Mouse (Mus musculus): ENCODE measurements around the gene Arf6. TPM values are rescaled to one million over a fixed set of nuclear protein-coding genes. Genes with fewer than 3 reads are reported as not detected.

Arf6 gene
- 21.0 TPM for polyA plus RNA-seq (2014; fragmentation: Illumina TruSeq; extraction: RNeasy Lipid Tissue Mini Kit (QIAGEN cat#74804); ENCODE audit: low read depth, low replicate concordance)

DNA sequence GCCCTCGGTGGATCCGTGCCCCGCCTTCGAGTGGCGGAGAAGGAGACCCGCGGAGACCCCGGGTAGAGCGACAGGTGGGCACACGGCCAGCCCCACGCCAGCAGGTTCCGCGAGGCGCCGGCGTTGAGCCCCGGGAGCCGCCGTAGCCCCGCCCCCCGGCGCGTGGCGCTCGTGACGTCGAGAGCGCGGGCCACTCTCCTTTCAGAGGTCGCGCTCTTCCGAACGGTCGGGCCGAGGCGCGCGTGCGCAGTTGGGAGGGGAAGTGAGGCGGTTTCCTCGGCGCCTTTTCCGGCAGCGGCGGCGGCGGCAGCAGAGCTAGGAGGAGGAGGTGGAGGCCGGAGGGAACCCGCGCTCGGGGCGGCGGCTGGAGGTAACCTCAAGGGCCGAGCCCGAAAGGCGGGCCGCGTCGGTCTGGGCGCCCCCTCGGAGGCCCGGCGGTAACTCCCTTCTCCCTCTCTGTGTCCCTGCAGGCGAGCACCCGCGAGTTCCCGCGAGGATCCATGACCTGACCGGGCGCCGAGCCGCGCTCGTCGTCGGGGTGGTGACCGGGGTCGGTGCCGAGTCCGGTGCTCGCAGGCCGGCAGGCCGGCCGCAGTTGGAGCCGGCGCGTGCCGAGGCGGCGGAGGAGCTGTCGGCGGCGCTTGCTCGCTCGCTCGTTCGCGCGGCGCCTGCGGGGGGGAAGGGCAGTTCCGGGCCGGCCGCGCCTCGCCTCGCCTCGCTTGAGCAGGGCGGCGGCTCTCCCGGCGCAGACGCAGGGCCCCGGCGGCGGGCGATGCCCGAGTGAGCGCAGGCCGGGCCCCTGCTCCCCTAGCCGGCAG, at the start of gene Arf6, which contains the start of gene Gm9887:
Gene Arf6 (plus strand): TSS at position 297 of the 818 bp plus-strand sequence.
Gene Gm9887 (minus strand): TSS at position 605 of the 818 bp plus-strand sequence.

DNA sequence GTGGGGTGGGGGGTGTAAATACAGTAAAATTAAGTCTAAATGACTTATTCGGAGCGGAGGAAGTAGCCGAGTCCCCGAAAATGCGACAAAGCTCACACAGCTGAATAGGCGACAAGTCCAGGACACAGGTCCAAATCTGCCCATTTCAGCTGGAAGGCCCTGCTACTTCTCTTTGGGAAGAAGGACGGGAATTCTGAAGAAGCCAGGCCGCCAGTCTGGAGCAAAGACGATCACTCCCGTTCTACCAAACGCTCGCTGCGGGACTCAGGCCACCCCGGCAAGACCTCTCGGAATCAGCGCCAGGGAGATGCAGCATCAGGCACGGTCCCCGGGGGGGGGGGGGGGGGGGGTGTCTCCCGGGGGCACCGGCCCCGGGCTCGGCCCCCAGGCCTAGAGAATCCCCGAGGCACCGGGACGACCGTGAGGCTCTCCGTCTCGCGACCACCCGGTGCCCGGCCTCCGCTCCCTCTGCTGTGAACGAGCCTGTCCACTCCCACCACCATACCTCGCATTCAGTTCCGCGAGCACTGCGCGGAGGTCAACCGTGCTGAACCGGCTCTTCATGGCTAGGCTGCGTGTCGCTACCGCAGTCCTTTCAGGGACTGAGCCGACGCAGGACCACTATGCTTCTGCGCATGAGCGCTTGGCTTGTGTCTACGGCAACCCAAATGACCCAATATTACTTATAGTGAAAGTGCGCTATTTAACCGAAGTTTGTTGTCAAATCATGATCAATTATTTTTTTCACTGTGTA, 15.2 kb upstream of the Arf6 start, which contains the start of gene Nemf:
Gene Nemf (minus strand): TSS at position 620 of the 754 bp plus-strand sequence.

Other genes with a start within 250 kb of the Arf6 start
- gene Rps29, start 213.0 kb upstream of the Arf6 start, polyA plus RNA-seq (2014; fragmentation: Illumina TruSeq; extraction: RNeasy Lipid Tissue Mini Kit (QIAGEN cat#74804); ENCODE audit: low read depth, low replicate concordance), result 23.1 TPM
- gene Lrr1, start 203.3 kb upstream of the Arf6 start, polyA plus RNA-seq (2014; fragmentation: Illumina TruSeq; extraction: RNeasy Lipid Tissue Mini Kit (QIAGEN cat#74804); ENCODE audit: low read depth, low replicate concordance), result 10.1 TPM
- 117 TPM for gene Rpl36al, start 188.1 kb upstream of the Arf6 start, polyA plus RNA-seq (2014; fragmentation: Illumina TruSeq; extraction: RNeasy Lipid Tissue Mini Kit (QIAGEN cat#74804); ENCODE audit: low read depth, low replicate concordance)
- 54.8 TPM for gene Mgat2, start 188.0 kb upstream of the Arf6 start, polyA plus RNA-seq (2014; fragmentation: Illumina TruSeq; extraction: RNeasy Lipid Tissue Mini Kit (QIAGEN cat#74804); ENCODE audit: low read depth, low replicate concordance)
- 19.4 TPM for gene Gm49383, start 175.0 kb upstream of the Arf6 start, polyA plus RNA-seq (2014; fragmentation: Illumina TruSeq; extraction: RNeasy Lipid Tissue Mini Kit (QIAGEN cat#74804); ENCODE audit: low read depth, low replicate concordance)
- 4.9 TPM for gene Dnaaf2, start 173.7 kb upstream of the Arf6 start, polyA plus RNA-seq (2014; fragmentation: Illumina TruSeq; extraction: RNeasy Lipid Tissue Mini Kit (QIAGEN cat#74804); ENCODE audit: low read depth, low replicate concordance)
- gene Gm49384, start 167.9 kb upstream of the Arf6 start, polyA plus RNA-seq (2014; fragmentation: Illumina TruSeq; extraction: RNeasy Lipid Tissue Mini Kit (QIAGEN cat#74804); ENCODE audit: low read depth, low replicate concordance), result 46.2 TPM
- gene Pole2, start 144.0 kb upstream of the Arf6 start, polyA plus RNA-seq (2014; fragmentation: Illumina TruSeq; extraction: RNeasy Lipid Tissue Mini Kit (QIAGEN cat#74804); ENCODE audit: low read depth, low replicate concordance), result 6.2 TPM
- gene Klhdc1, start 131.0 kb upstream of the Arf6 start, polyA plus RNA-seq (2014; fragmentation: Illumina TruSeq; extraction: RNeasy Lipid Tissue Mini Kit (QIAGEN cat#74804); ENCODE audit: low read depth, low replicate concordance), result 53.9 TPM
- 148 TPM for gene Klhdc2, start 75.5 kb upstream of the Arf6 start, polyA plus RNA-seq (2014; fragmentation: Illumina TruSeq; extraction: RNeasy Lipid Tissue Mini Kit (QIAGEN cat#74804); ENCODE audit: low read depth, low replicate concordance)
- 105 TPM for gene Nemf, start 15.0 kb upstream of the Arf6 start, polyA plus RNA-seq (2014; fragmentation: Illumina TruSeq; extraction: RNeasy Lipid Tissue Mini Kit (QIAGEN cat#74804); ENCODE audit: low read depth, low replicate concordance)
- gene Gm9887, start 308 bp downstream of the Arf6 start, polyA plus RNA-seq (2014; fragmentation: Illumina TruSeq; extraction: RNeasy Lipid Tissue Mini Kit (QIAGEN cat#74804); ENCODE audit: low read depth, low replicate concordance), result not detected
- 10.0 TPM for gene Vcpkmt, start 210.9 kb downstream of the Arf6 start, polyA plus RNA-seq (2014; fragmentation: Illumina TruSeq; extraction: RNeasy Lipid Tissue Mini Kit (QIAGEN cat#74804); ENCODE audit: low read depth, low replicate concordance)